Mouse (Mus musculus) stomach, postnatal 0 days (tissue): ENCODE measurements around the gene Gabrb1.

Experiments
- CTCF ChIP-seq: IDR thresholded peaks from 2 replicates; pipeline ENCODE4 v1.5.1; 2016; ENCODE audit warnings: antibody characterized with exemption, low read depth, mild to moderate bottlenecking, moderate library complexity
- EP300 ChIP-seq: optimal IDR thresholded peaks from 2 replicates; pipeline ENCODE3; 2016; ENCODE audit warnings: antibody characterized with exemption

DNA sequence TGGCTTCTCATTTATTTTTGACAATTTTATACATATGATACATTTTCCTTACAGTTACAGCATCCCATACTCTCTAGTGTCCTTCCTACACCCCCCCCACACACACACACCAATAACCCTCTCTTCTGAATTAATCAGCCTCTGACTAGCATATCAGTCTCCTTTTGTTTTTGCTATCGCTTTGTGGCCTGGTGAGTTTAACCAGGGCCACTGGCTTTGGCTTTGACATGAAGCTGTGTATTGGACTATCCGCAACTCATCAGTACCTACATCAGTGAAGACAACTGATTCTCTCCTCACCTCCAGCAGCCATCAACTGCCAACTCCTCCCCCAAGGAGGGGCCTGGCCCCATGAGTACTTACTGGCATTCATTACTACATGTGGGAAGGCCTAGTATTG lies 437.1 kb downstream of the Gabrb1 start:
- TF ChIP-seq CTCF (no peak), EP300 (no peak)
